Mouse (Mus musculus): ENCODE measurements around the gene Tmbim1. TPM values are rescaled to one million over a fixed set of nuclear protein-coding genes. Genes with fewer than 3 reads are reported as not detected.

The Tmbim1 gene
- polyA plus RNA-seq, 1 experiment from 2014 or later: 10.7 TPM

- Histone ChIP-seq H3K27ac (no peak overlapping the region; the same call in 1 of the 2 replicates), H3K36me3 (no peaks in the 10 kb centered on the region), H3K9me3 (replicated peaks) (no peaks in the 10 kb centered on the region), H3K4me3 (no peak overlapping the region), H3K27me3 (ENCODE audit: low read depth, poor library complexity, severe bottlenecking) (no peaks in the 10 kb centered on the region), H3K4me1 (peaks cover 16% of the 10 kb centered on the region)
- DNase-seq (ENCODE audit: low spot score): no peak
- 89% methylated on average over 4 of the region's 4 CpGs for WGBS
These were observed 10.8 kb upstream of the Tmbim1 start for GRCm38 (mm10) chr1:74316114-74316827.

GRCm38 (mm10) chr1:74314796-74315195 lies 9.4 kb upstream of the Tmbim1 start:
- H3K4me3 ChIP-seq: no peak overlapping the region
- H3K27me3 ChIP-seq (ENCODE audit: low read depth, poor library complexity, severe bottlenecking): no peaks in the 10 kb centered on the region
- 97% methylated on average over 3 of the region's 3 CpGs for WGBS
- no peaks in the 10 kb centered on the region for H3K36me3 ChIP-seq
- no peak overlapping the region for H3K27ac ChIP-seq
- H3K4me1 ChIP-seq: peaks cover 20% of the 10 kb centered on the region
- H3K9me3 ChIP-seq (replicated peaks): no peaks in the 10 kb centered on the region
- DNase-seq (ENCODE audit: low spot score): no peak

GRCm38 (mm10) chr1:74313049-74313692 lies 7.7 kb upstream of the Tmbim1 start:
- no peak overlapping the region for H3K27ac ChIP-seq
- H3K4me1 ChIP-seq: peaks cover 26% of the 10 kb centered on the region

DNA sequence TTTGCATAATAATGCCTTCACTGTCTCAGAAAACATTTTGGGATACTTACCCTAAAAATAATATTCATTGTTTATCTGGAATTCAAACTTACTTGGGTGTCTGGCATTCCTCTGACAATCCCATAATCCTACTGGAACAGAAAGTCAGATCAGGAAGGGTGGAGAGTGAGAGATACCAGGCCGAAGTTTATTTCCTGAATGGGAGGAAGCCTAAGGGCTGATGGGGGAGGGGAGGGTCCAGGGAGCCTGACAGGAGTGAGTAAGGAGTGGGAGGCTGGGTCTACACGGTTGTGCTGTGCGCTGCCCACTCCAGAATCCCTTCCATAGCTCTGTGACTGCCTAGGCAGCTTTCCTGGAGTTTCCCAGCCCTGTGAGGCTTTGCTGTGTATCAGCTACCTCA lies 4.3 kb upstream of the Tmbim1 start:
- 42% methylated on average over 3 of the region's 3 CpGs for WGBS
- H3K27ac ChIP-seq: peak overlapping the region; percentile 58

More at GRCm38 (mm10) chr1:74313049-74313692, 7.7 kb upstream of the Tmbim1 start:
- Histone ChIP-seq H3K9me3 (replicated peaks) (no peaks in the 10 kb centered on the region), H3K27me3 (ENCODE audit: low read depth, poor library complexity, severe bottlenecking) (no peaks in the 10 kb centered on the region), H3K4me3 (no peak overlapping the region), H3K36me3 (no peaks in the 10 kb centered on the region)
- DNase-seq (ENCODE audit: low spot score): no peak
- 8% methylated on average over 3 of the region's 3 CpGs for WGBS

DNA sequence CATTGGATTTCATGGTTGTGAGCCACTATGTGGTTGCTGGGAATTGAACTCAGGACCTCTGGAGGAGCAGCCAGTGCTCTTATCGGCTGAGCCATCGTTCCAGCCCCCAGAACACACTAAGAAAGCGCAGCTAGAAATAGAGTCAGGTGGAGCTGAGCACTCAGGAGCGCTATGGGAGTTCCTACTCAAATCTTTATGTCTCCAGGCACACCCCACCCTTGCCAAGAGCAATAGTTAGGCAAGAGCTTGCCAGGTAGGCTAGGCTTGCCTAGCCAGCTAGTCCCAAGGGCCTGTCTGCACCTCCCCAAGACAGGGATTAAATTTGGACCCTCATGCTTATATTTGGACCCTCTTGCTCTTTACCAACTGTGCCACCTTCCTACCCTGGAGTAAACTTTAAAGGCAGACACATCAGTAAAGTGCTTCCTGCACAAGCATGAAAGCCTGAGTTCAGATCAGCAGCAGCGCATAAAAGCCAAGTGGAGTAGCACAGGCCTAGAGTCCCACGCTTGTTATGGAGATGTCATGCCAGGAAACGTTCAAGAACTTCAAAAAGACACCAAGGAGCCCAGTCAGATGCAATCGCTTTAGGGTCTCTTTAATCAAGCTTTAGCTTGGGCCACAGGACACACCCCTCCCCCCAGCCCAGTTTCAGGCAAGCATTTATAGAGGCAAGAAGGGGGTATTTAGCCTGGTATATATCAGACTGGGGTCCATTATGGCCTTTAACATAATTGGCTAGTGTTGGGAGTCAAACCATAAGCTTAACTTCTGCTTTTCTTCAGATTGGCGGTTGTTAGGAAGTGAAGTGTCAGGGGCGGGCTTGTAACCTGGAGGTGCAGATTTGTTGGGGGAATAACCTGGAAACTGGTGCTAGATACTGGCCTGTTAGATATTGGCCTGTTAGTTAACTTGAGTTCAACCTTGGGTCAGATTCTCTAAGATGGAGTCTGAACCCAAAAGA lies 2.9 kb upstream of the Tmbim1 start:
- Histone ChIP-seq H3K4me3 (no peak overlapping the region), H3K27me3 (ENCODE audit: low read depth, poor library complexity, severe bottlenecking) (no peaks in the 10 kb centered on the region), H3K4me1 (peaks cover 26% of the 10 kb centered on the region), H3K9me3 (replicated peaks) (no peaks in the 10 kb centered on the region), H3K27ac (no peak overlapping the region), H3K36me3 (no peaks in the 10 kb centered on the region)
- DNase-seq (ENCODE audit: low spot score): no peak
- WGBS: 59% methylated on average over 10 of the region's 10 CpGs

More for the DNA sequence above, 4.3 kb upstream of the Tmbim1 start:
- Histone ChIP-seq H3K36me3 (no peaks in the 10 kb centered on the region), H3K4me3 (no peak overlapping the region), H3K9me3 (replicated peaks) (no peaks in the 10 kb centered on the region), H3K27me3 (ENCODE audit: low read depth, poor library complexity, severe bottlenecking) (no peaks in the 10 kb centered on the region), H3K4me1 (peaks cover 14% of the 10 kb centered on the region)
- DNase-seq (ENCODE audit: low spot score): no peak

DNA sequence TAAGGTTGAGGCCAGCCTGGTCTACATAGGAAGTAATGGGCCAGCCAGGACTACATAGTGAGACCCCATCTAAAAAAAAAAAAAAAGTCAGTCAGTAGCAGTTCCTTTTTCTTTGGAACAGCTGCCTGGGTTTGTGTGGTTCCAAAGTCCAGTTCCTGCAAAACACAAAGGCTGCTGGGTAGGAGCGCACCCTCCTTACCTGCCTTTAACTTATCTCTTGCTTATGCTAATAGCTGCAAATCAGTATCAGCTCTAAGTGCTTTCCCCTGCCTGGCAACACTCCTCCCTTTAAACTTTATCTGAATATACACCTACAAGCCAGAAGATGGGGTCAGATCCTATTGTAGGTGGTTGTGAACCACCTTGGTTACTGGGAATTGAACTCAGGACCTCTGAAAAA lies 1.7 kb upstream of the Tmbim1 start:
- Histone ChIP-seq H3K27ac (no peak overlapping the region), H3K27me3 (ENCODE audit: low read depth, poor library complexity, severe bottlenecking) (no peaks in the 10 kb centered on the region), H3K36me3 (no peaks in the 10 kb centered on the region), H3K9me3 (replicated peaks) (no peaks in the 10 kb centered on the region), H3K4me3 (no peak overlapping the region), H3K4me1 (peaks cover 35% of the 10 kb centered on the region)
- 96% methylated on average over 1 of the region's 1 CpGs for whole genome bisulfite sequencing
- DNase-seq (ENCODE audit: low spot score): no peak

DNA sequence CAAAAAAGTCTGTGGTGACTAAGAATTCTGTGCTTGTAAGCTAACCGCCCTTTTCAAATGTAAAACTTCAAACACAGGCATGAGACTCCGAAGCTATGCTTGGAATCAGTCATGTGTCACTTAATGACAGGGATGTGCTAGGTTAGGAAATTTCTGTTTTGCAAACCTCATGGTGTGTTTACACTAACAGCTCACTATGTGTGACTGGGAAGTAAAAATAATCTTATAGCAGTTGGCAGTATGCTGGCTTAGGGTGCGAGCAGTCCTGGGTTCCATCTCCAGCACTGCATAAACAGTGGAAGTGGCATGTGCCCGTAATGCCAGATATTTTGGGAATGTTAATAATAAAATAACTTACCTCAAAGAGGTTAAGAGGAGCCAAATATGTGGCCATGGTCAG lies 476 bp downstream of the Tmbim1 start:
- Histone ChIP-seq H3K27ac (no peak overlapping the region), H3K4me3 (no peak overlapping the region), H3K4me1 (peaks cover 33% of the 10 kb centered on the region), H3K27me3 (ENCODE audit: low read depth, poor library complexity, severe bottlenecking) (no peaks in the 10 kb centered on the region), H3K36me3 (no peaks in the 10 kb centered on the region), H3K9me3 (replicated peaks) (no peaks in the 10 kb centered on the region)
- WGBS: 59% methylated on average over 4 of the region's 4 CpGs
- DNase-seq (ENCODE audit: low spot score): no peak

- no peaks in the 10 kb centered on the region for H3K27me3 ChIP-seq (ENCODE audit: low read depth, poor library complexity, severe bottlenecking)
- 5% methylated on average over 12 of the region's 12 CpGs for WGBS
- no peaks in the 10 kb centered on the region for H3K36me3 ChIP-seq
- no peak for DNase-seq (ENCODE audit: low spot score)
- peak overlapping the region; percentile 84 for H3K27ac ChIP-seq
- no peaks in the 10 kb centered on the region for H3K9me3 ChIP-seq (replicated peaks)
- peak overlapping the region; percentile 70 for H3K4me3 ChIP-seq
- peaks cover 31% of the 10 kb centered on the region for H3K4me1 ChIP-seq
These were observed 1.1 kb downstream of the Tmbim1 start for GRCm38 (mm10) chr1:74304339-74304790.

DNA sequence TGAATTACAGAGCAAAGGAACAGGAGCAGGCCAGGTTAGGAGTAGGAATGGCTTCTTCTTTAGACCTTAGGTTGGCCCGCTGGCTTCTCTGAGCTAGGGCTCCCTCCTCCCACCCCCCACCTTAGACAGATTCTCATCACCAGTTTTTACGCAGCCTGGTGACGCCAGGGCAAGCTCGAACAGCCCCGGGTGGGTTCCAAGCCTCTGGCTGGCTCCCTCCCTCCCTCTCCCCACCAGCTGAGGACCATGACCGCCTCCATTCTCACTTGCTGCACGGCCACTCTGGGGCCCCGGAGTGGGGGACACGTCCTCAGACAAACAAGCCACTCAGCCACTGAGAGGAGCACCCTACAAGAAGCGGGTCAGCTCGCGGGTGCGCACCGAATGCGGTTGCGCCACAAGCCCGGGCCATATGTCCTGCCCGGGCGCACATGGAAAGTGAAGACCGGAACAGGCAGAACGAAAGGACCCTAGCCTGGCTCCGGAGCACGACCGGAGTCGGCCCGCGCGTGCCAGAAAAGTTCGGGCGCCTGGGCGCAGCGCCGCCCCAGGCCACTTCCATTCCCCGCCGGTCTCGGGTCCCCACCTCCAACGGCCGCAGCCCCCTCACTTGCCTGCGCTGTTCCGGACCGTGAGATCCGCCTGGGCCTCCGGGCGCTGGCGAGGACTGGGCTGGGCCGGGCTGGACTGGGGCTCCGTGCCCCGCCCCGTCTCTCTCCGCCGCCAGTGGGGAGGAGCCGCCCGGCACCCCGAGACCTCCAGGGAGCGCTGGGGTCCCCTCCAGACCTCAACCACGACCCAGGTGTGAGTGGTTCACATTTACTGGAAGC lies 1.7 kb downstream of the Tmbim1 start:
- H3K4me1 ChIP-seq: peaks cover 34% of the 10 kb centered on the region
- no peaks in the 10 kb centered on the region for H3K36me3 ChIP-seq
- H3K4me3 ChIP-seq: peak overlapping the region; percentile 70
- peak overlapping the region; percentile 84 for H3K27ac ChIP-seq
- WGBS: under 1% methylated on average over 56 of the region's 56 CpGs
- DNase-seq (ENCODE audit: low spot score): peak; percentile 78
- H3K27me3 ChIP-seq (ENCODE audit: low read depth, poor library complexity, severe bottlenecking): no peaks in the 10 kb centered on the region
- H3K9me3 ChIP-seq (replicated peaks): no peaks in the 10 kb centered on the region

DNA sequence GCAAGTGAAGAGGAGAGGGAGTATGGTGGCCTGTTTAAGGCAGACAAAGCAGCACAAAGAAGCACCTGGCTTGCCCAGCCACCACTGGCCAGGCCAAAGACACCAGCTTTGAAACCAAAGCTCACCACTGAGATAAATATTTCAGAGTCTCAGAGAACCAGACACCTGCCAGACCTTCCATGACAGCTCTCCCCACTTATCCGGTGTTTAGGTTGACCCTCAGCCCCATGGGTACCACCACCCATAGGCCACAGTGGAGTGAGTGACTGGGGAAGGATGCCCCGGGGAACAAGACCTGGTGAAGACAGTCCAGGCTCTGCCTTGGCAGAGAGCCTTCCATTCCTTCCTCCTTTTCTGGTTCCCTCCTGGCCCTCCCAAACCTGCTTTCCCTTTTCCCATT lies 2.6 kb downstream of the Tmbim1 start:
- Histone ChIP-seq H3K4me1 (peaks cover 27% of the 10 kb centered on the region), H3K27ac (no peak overlapping the region), H3K27me3 (ENCODE audit: low read depth, poor library complexity, severe bottlenecking) (no peaks in the 10 kb centered on the region), H3K9me3 (replicated peaks) (no peaks in the 10 kb centered on the region), H3K4me3 (no peak overlapping the region), H3K36me3 (no peaks in the 10 kb centered on the region)
- WGBS: 79% methylated on average over 2 of the region's 2 CpGs
- no peak for DNase-seq (ENCODE audit: low spot score)

- DNase-seq (ENCODE audit: low spot score): no peak
- H3K36me3 ChIP-seq: peaks cover 2% of the 10 kb centered on the region; the same call in 1 of the 2 replicates
- H3K27ac ChIP-seq: no peak overlapping the region
- WGBS: 88% methylated on average over 7 of the region's 7 CpGs
- peaks cover 27% of the 10 kb centered on the region for H3K4me1 ChIP-seq
- H3K9me3 ChIP-seq (replicated peaks): no peaks in the 10 kb centered on the region
- H3K4me3 ChIP-seq: no peak overlapping the region
- no peaks in the 10 kb centered on the region for H3K27me3 ChIP-seq (ENCODE audit: low read depth, poor library complexity, severe bottlenecking)
These were observed 3.2 kb downstream of the Tmbim1 start for GRCm38 (mm10) chr1:74302229-74302628.
